Mouse (Mus musculus): ENCODE results near the gene Cpox.

- no peak for TF ChIP-seq CTCF (conservative IDR thresholded peaks at IDR 0.05; ENCODE audit: insufficient read depth, insufficient read length, low read depth, low read length)
- no peak for TF ChIP-seq POLR2A (IDR thresholded peaks at IDR 0.05; ENCODE audit: low read depth, low read length)
These were observed 39.4 kb downstream of the Cpox start for GRCm38 (mm10) chr16:58709536-58709935.
